Mouse (Mus musculus) thymus, adult 2 months (tissue): ENCODE results near the gene Setd6.

Source experiments
- CTCF ChIP-seq: fragments of 200-500 bp; IDR thresholded peaks from 2 replicates; pipeline ENCODE4 v1.5.1; 2012; ENCODE audit warnings: mild to moderate bottlenecking, control low read depth, low read length, moderate library complexity, borderline replicate concordance; ENCODE audit not compliant: control insufficient read depth, poor library complexity, insufficient read depth; ENCODE audit errors: extremely low read depth
- POLR2A ChIP-seq: fragments of 200-500 bp; IDR thresholded peaks from 2 replicates; pipeline ENCODE4 v1.6.1; 2012; ENCODE audit warnings: mild to moderate bottlenecking, low read length, control low read depth, moderate library complexity; ENCODE audit not compliant: control insufficient read depth, poor library complexity, insufficient read depth; ENCODE audit errors: extremely low read depth

DNA sequence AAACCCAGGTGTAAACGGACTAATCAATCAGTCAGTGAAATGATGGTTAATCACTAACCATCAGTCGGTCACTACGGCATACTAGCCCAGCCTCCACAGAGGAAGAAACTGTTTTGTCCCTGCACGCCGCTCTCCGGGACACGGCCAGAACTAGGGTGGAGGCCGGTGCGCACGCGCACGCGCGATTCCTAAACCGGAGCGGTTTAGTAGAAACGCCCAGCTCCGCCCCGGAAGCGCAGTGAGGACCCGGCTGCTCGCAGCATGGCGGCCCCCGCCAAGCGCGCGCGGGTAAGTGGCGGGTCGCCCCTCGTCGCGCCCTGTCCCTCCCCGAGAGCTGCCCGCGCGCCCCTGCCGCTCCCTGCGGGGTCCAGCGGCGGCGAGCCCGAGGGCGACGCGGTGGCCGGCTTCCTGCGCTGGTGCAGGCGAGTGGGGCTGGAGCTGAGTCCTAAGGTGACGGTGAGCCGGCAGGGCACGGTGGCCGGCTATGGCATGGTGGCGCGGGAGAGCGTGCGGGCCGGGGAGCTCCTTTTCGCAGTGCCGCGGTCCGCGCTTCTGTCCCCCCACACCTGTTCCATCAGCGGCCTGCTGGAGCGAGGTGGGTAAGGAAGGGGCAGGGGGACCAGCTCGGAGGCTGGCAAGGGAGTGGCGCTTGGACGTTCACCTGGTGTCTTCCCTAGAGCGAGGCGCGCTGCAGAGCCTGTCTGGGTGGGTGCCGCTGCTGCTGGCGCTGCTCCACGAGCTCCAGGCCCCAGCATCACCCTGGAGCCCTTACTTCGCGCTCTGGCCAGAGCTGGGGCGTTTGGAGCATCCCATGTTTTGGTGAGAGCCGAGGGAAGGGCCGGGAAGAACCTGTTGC is at the start of gene Setd6:
- peak; percentile 11; the same call in 1 of the 2 replicates for TF ChIP-seq CTCF
- TF ChIP-seq POLR2A, result peak; percentile 76; the same call in 1 of the 2 replicates
